Mouse (Mus musculus) CH12.LX (cell line): ENCODE results near the gene Steap2.

Experiments
- CTCF ChIP-seq, 2 experiments: IDR thresholded peaks in 1 of 2; conservative IDR thresholded peaks in 1 of 2; 2 replicates each; pipeline ENCODE4 v1.5.1; 2011 to 2012; ENCODE audit warnings: low read depth in 2 of 2, low read length in 2 of 2, improper control_type of control experiment in 1 of 2, inconsistent platforms in 1 of 2, mild to moderate bottlenecking in 1 of 2, moderate library complexity in 1 of 2
- ELF1 ChIP-seq: IDR thresholded peaks from 2 replicates; pipeline ENCODE4 v1.6.1; 2014; ENCODE audit warnings: low read depth, mild to moderate bottlenecking, inconsistent platforms, low read length, improper control_type of control experiment
- EP300 ChIP-seq: IDR thresholded peaks from 2 replicates; pipeline ENCODE4 v1.6.1; 2011; ENCODE audit warnings: low read length, improper control_type of control experiment
- JUND ChIP-seq: conservative IDR thresholded peaks from 2 replicates; pipeline ENCODE4 v1.6.1; 2011; ENCODE audit warnings: low read depth, low read length, improper control_type of control experiment
- MAFK ChIP-seq: IDR thresholded peaks from 2 replicates; pipeline ENCODE4 v1.6.1; 2011; ENCODE audit warnings: low read length, improper control_type of control experiment; ENCODE audit not compliant: insufficient replicate concordance
- MEF2A ChIP-seq: IDR thresholded peaks from 2 replicates; pipeline ENCODE4 v1.6.1; 2014; ENCODE audit warnings: low read depth, mild to moderate bottlenecking, inconsistent platforms, low read length, improper control_type of control experiment, borderline replicate concordance
- NRF1 ChIP-seq: IDR thresholded peaks from 2 replicates; pipeline ENCODE4 v1.6.1; 2014; ENCODE audit warnings: low read depth, mild to moderate bottlenecking, inconsistent platforms, low read length, improper control_type of control experiment, moderate library complexity
- POLR2A ChIP-seq: IDR thresholded peaks from 2 replicates; pipeline ENCODE4 v1.6.1; 2011; ENCODE audit warnings: low read depth, mild to moderate bottlenecking, improper control_type of control experiment, low read length
- RAD21 ChIP-seq: IDR thresholded peaks from 2 replicates; pipeline ENCODE4 v1.6.1; 2011; ENCODE audit warnings: low read depth, mild to moderate bottlenecking, low read length, improper control_type of control experiment, moderate library complexity
- TBP ChIP-seq: conservative IDR thresholded peaks from 2 replicates; pipeline ENCODE4 v1.6.1; 2011; ENCODE audit warnings: low read depth, low read length, improper control_type of control experiment
- ZMIZ1 ChIP-seq: IDR thresholded peaks from 2 replicates; pipeline ENCODE4 v1.6.1; 2012; ENCODE audit warnings: low read depth, mild to moderate bottlenecking, inconsistent platforms, low read length, improper control_type of control experiment

DNA sequence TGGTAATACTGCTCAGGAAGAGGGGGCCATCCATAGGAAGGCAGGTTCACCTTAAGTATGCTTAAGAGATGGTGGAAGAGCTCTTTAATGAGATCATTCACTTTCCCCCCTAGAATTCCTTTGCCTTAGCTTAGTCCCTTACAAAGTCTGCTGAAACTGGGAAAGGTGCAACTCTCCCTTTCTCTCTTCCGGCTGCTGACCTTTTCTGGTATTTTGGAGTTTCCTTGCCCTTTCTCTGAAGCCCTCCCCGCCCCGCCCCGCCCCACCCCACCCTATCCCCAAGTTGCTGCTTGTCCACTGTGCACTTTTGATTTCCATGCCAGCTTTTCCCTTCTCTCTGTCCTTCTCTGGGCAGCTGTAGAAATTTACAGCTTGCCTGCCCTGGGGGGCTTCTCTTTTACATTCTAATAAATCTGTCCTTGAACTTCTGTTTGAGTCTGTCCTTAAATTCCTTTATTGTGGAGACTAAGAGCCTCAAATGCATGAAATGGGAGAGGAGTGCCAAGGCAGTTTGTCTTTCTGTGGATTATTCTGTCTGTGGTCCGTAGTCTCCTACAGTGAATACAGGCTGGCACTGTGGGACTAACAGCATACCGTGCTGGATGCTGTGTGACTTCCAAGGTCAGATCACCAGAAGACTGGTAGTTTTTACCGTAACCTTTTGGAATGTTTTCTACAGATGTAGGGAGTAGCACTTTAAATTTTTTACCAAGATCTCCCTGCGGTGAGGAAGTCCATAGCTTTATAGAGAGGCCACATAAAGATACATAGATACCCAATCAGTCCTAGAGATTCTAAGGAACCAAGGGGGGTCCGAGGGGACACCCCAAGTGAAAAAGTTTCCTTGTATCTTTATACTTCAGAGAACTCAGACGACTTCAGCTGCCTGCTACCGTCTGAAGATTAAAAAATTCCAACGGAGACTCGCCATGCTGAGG is 13.2 kb upstream of the Steap2 start:
- TF ChIP-seq POLR2A (no peak), CTCF (conservative IDR thresholded peaks at IDR 0.05 in 1 of 2, IDR thresholded peaks at IDR 0.05 in 1 of 2; ENCODE audit: low read depth in 2 of 2, low read length in 2 of 2) (no peak), ELF1 (no peak), TBP (no peak), EP300 (no peak), JUND (no peak), MAFK (no peak), NRF1 (no peak), RAD21 (no peak), MEF2A (no peak), ZMIZ1 (no peak)
